Mouse (Mus musculus) limb, embryonic 12.5 days (tissue): Measurements from ENCODE around the gene Rbl2. TPM values are rescaled to one million over a fixed set of nuclear protein-coding genes. Genes with fewer than 3 reads are reported as not detected.

Experiments
- ATAC-seq: fragments of 200-750 bp; cut with Nextera tagmentation; 2 replicates; pipeline ENCODE4 v1.8.0; 2017; ENCODE audit warnings: low read depth, moderate TSS enrichment; ENCODE audit not compliant: insufficient number of reproducible peaks, insufficient read depth, low FRiP score, low TSS enrichment
- H3K27ac ChIP-seq: fragments of 300-500 bp; sonication (generic); 2 replicates; pipeline ENCODE4 v1.5.1; 2016; ENCODE audit warnings: mild to moderate bottlenecking, moderate library complexity
- H3K27me3 ChIP-seq: fragments of 300-500 bp; sonication (generic); 2 replicates; pipeline ENCODE4 v1.6.1; 2016; ENCODE audit warnings: mild to moderate bottlenecking, moderate library complexity
- H3K36me3 ChIP-seq: fragments of 300-500 bp; sonication (generic); 2 replicates; pipeline ENCODE4 v1.6.1; 2016; ENCODE audit warnings: mild to moderate bottlenecking, moderate library complexity
- H3K4me1 ChIP-seq: fragments of 300-500 bp; sonication (generic); replicated peaks from 2 replicates; pipeline ENCODE4 v1.6.1; 2016
- H3K4me2 ChIP-seq: fragments of 300-500 bp; sonication (generic); 2 replicates; pipeline ENCODE4 v1.6.1; 2016; ENCODE audit warnings: mild to moderate bottlenecking, moderate library complexity
- H3K4me3 ChIP-seq: fragments of 300-500 bp; sonication (generic); replicated peaks from 2 replicates; pipeline ENCODE4 v1.5.1; 2016; ENCODE audit warnings: mild to moderate bottlenecking
- H3K9ac ChIP-seq: fragments of 300-500 bp; sonication (generic); replicated peaks from 2 replicates; pipeline ENCODE4 v1.6.1; 2016; ENCODE audit warnings: mild to moderate bottlenecking, moderate library complexity
- H3K9me3 ChIP-seq: fragments of 300-500 bp; sonication (generic); 2 replicates; pipeline ENCODE4 v1.6.1; 2016; ENCODE audit warnings: mild to moderate bottlenecking, moderate library complexity
- WGBS: fragments of 180-500 bp; shearing (Covaris S2); methylation state at CpG from one replicate; pipeline ENCODE4 v1.1.7; 2016; 5-methylcytosine and 5-hydroxymethylcytosine counted together
- polyA plus RNA-seq: library from polyadenylated mRNA; unstranded; fragments of >200 nt; fragmentation: Nextera tagmentation; extraction: Ambion mirVana; gene quantifications from 2 replicates; pipeline ENCODE4 v1.2.1, GENCODE M21; 2016

Rbl2 gene
- polyA plus RNA-seq, 1 experiment from 2014 or later, result 12.1 TPM

DNA sequence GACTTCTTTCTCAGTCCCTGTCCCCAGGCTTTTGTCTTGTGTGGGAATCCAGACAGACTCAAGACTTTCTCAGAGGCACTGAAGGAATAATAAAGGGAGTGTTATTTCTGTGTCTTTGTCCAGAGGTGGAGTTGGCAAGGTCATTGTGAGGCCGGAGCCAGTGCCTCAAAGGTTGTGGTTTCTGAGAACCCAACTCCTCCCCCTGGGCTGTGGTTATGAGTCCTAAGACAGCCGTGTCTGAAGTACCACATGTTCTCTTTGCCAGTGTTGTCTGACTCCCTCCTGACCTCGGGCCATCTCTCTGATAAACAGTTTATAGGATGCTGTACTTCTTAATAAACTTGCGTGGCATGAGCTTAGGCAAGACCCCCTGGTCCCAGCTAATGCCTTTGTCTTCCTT lies 4.7 kb upstream of the Rbl2 start:
- Histone ChIP-seq H3K4me3 (no peak overlapping the region), H3K27me3 (no peaks in the 10 kb centered on the region), H3K9me3 (no peaks in the 10 kb centered on the region), H3K9ac (no peak overlapping the region), H3K4me1 (peaks cover 6% of the 10 kb centered on the region; the same call in 1 of the 2 replicates), H3K4me2 (no peak overlapping the region), H3K27ac (no peak overlapping the region), H3K36me3 (no peaks in the 10 kb centered on the region)
- 69% methylated on average over 4 of the region's 4 CpGs for WGBS
- ATAC-seq, result no peak

DNA sequence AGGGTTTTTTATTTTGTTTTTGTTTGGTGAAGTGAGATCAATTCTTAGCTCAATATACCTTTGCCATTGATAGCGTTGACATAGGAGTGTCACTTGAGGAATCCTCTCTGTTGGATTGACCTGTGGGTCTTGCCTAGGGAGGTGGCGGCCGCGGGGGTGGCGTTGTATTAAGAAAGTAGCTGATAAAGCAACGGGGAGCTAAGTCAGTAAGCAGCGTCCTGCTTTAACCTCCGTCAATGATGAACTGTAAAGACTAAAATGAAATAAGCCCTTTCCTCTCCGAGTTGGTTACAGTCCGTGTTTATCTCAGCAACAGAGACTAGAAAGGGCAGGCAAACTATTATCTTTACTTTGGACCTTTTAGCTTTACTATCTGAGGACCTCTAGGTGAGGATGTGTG lies 450 bp upstream of the Rbl2 start:
- 8% methylated on average over 10 of the region's 10 CpGs for WGBS
- H3K4me2 ChIP-seq, result peak overlapping the region; percentile 64
- no peaks in the 10 kb centered on the region for H3K27me3 ChIP-seq
- no peak overlapping the region for H3K27ac ChIP-seq
- H3K9ac ChIP-seq, result peak overlapping the region; percentile 78
- peak overlapping the region; percentile 93 for H3K4me3 ChIP-seq
- H3K36me3 ChIP-seq, result no peaks in the 10 kb centered on the region
- peaks cover 12% of the 10 kb centered on the region for H3K4me1 ChIP-seq
- ATAC-seq, result no peak
- H3K9me3 ChIP-seq, result no peaks in the 10 kb centered on the region

DNA sequence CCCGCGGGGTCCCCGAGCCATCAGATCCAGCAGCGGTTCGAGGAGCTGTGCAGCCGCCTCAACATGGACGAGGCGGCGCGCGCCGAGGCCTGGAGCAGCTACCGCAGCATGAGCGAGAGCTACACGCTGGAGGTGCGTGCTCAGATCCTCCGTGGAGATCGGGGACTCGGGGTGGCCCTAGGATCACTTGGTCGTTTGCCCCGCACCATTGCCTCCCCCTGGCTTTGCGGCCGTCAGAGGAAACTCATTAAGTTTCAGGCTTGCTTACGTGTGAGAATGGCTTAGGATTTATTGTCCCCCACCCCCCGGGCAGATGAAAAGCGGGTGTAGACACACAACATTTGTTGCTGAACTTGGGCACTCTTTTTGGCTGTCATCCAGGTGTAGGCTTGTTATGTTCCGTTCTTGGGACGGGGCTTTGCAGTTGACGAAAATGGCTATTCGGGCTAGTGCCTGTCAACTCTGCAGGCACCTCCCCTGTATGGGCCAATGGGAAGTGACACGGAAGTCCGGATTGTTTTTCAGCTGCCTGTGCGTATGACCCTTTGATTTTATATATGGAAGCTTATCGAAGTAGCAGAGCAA lies 510 bp downstream of the Rbl2 start:
- peak overlapping the region; percentile 71; the same call in 1 of the 2 replicates for H3K27ac ChIP-seq
- H3K27me3 ChIP-seq, result no peaks in the 10 kb centered on the region
- WGBS, result under 1% methylated on average over 34 of the region's 34 CpGs

DNA sequence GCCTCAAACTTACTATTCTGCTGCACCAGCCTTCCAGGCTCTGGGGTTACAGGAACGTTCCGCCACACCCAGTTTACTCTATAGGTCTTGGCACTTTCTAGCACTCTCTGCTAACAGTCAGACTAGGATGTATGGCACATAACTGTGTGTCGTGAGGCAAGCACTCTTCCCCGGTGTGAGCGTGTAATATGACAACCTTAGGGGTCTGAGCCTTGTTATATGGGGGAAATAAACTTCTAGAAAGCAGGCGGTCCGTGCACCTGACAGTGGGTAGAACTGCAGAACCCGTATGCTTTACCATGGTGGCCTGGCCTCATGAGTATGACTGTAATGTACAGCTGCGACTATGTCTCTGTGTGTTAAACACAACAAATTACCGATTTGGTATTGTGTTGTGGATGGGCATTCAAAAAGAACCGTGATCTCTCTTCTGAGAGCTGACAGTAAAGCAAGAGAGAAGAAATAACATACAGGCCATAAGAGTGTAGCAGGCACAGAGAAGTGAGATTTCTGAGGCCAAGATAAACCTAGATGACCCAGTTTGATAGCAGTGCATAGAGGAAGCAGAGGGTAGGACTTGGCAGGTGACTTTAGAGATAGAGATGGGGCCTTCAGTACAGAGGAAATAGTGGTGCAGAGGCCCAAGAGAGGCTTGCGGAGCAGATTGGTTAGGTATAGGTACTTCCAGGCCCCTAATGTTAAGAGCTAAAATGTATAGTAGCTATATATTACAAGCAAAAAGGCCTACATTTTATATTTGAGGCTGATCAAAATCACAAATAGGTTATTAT lies 7.4 kb downstream of the Rbl2 start:
- Histone ChIP-seq H3K4me1 (no peaks in the 10 kb centered on the region), H3K4me2 (no peak overlapping the region), H3K27me3 (no peaks in the 10 kb centered on the region), H3K4me3 (no peak overlapping the region), H3K27ac (no peak overlapping the region), H3K36me3 (peaks cover 28% of the 10 kb centered on the region), H3K9ac (no peak overlapping the region), H3K9me3 (no peaks in the 10 kb centered on the region)
- 89% methylated on average over 12 of the region's 12 CpGs for WGBS
- no peak for ATAC-seq

More for the DNA sequence above, 510 bp downstream of the Rbl2 start:
- H3K4me2 ChIP-seq, result peak overlapping the region; percentile 64
- peak overlapping the region; percentile 93 for H3K4me3 ChIP-seq
- peak; percentile 82 for ATAC-seq
- H3K36me3 ChIP-seq, result no peaks in the 10 kb centered on the region
- H3K9ac ChIP-seq, result peak overlapping the region; percentile 78
- H3K9me3 ChIP-seq, result no peaks in the 10 kb centered on the region
- peaks cover 12% of the 10 kb centered on the region for H3K4me1 ChIP-seq

DNA sequence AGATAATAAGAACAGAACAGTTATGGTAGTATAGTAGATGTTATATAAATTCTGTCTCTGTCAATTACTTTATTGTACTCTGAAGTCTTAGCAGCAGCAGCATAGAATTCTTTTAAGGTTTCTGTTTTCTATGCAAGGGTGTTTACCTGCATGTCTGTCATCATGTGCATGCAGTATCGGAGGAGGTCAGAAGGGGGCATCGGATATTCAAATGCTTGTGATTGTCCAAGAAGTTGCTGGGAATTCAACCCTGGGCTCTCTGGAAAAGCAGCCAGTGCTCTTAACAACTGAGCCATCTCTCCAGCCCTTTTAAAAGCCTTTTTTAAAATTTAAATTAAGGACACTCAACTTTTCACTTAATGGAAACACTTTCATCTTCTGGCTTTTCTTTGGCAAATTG lies 9.8 kb downstream of the Rbl2 start:
- peaks cover 41% of the 10 kb centered on the region for H3K36me3 ChIP-seq
- H3K4me1 ChIP-seq, result no peaks in the 10 kb centered on the region
- no peak overlapping the region for H3K4me2 ChIP-seq
- no peaks in the 10 kb centered on the region for H3K9me3 ChIP-seq
- no peaks in the 10 kb centered on the region for H3K27me3 ChIP-seq
- no peak overlapping the region for H3K9ac ChIP-seq
- no peak for ATAC-seq
- no peak overlapping the region for H3K27ac ChIP-seq
- WGBS, result 93% methylated on average over 2 of the region's 2 CpGs
- H3K4me3 ChIP-seq, result no peak overlapping the region

DNA sequence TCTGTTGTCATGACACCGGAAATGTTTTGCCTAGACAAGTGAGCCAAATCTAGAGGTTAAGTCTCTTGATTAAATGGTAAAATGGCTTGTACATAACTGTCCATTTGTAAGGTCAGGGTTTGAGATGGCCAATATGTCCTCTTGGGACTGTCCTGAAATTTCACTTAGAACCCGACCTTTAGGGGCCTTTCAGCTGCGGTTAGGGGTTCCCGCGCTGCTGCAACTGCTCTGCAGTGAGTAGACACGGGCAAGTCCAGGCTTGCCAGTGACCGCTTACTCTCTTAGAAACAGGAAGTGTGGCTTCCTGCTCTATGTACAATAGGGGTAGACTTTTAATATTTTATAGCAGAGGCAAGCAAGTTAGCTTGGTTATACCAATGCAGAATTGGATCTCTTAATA lies 12.1 kb downstream of the Rbl2 start:
- H3K9ac ChIP-seq, result no peak overlapping the region
- H3K36me3 ChIP-seq, result peaks cover 51% of the 10 kb centered on the region
- no peak overlapping the region for H3K4me3 ChIP-seq
- no peak overlapping the region for H3K27ac ChIP-seq
- no peak for ATAC-seq
- no peaks in the 10 kb centered on the region for H3K4me1 ChIP-seq
- no peak overlapping the region for H3K4me2 ChIP-seq
- H3K27me3 ChIP-seq, result no peaks in the 10 kb centered on the region
- 82% methylated on average over 7 of the region's 7 CpGs for WGBS
- no peaks in the 10 kb centered on the region for H3K9me3 ChIP-seq

DNA sequence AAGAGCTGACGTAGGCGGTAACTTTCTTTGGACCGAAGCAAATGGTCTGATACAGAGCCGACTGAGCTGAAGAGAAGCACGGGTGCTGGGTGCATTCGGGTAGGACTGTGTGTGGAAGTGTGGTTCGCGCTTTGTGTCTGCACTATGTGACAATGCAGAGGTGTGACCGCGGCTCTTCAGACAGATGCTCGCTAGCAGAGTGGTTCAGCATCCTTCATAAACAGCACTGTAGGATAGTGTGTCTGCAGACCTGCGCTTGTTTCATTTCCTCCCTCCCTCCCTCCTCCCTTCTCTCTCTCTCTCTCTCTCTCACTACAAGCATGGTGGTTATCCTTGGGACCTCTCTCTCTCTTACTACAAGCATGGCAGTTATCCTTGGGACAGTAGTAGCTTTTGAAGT lies 12.6 kb downstream of the Rbl2 start:
- ATAC-seq, result no peak
- WGBS, result 88% methylated on average over 12 of the region's 12 CpGs
- no peak overlapping the region for H3K9ac ChIP-seq
- no peak overlapping the region for H3K4me3 ChIP-seq
- H3K27ac ChIP-seq, result no peak overlapping the region
- no peaks in the 10 kb centered on the region for H3K9me3 ChIP-seq
- H3K27me3 ChIP-seq, result no peaks in the 10 kb centered on the region
- H3K4me2 ChIP-seq, result no peak overlapping the region
- H3K36me3 ChIP-seq, result peaks cover 54% of the 10 kb centered on the region
- H3K4me1 ChIP-seq, result no peaks in the 10 kb centered on the region

DNA sequence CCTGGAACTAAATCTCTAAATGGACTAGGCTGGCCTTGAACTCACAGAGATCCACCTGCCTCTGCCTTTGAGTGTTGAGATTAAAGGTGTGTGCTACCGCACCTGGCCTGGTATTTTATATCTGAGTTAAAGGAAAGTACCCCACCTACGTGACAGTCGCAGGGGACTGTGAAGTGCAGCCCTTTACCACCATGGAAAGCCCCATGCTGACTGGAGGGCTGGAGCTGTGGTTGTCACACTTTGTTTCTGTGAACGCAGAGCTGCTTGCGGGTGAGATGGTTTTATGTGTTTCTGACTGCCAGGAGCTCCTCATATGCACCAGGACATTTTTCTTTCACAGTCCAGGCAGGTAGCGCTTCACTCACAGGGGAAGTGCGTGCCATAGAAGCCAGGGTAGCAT lies 18.6 kb downstream of the Rbl2 start:
- H3K27ac ChIP-seq, result no peak overlapping the region
- H3K9ac ChIP-seq, result no peak overlapping the region
- H3K27me3 ChIP-seq, result no peaks in the 10 kb centered on the region
- no peaks in the 10 kb centered on the region for H3K4me1 ChIP-seq
- no peak for ATAC-seq
- no peak overlapping the region for H3K4me3 ChIP-seq
- no peaks in the 10 kb centered on the region for H3K9me3 ChIP-seq
- 91% methylated on average over 7 of the region's 7 CpGs for WGBS
- no peak overlapping the region for H3K4me2 ChIP-seq
- H3K36me3 ChIP-seq, result peaks cover 58% of the 10 kb centered on the region

DNA sequence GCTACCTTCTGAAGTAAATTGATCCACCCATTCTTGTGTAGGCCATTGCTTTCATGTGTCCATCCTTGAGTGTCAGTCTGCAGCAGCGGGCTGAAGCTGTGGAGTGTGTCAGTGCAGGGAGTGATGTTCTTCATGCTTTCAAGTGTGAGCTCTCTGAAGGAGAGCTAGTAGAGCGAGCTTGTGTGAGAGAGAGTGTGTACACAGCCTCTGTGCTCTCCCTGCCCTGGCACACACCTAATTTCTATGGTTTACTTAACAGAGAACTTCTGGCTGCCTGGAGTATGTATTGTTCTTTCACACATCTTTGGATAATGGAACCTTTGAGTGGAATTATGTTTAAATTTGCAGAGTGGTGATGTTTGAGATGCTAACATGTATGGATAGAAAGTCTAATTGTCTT lies 19.7 kb downstream of the Rbl2 start:
- H3K4me3 ChIP-seq, result no peak overlapping the region
- WGBS, result 94% methylated on average over 2 of the region's 2 CpGs
- H3K27me3 ChIP-seq, result no peaks in the 10 kb centered on the region
- ATAC-seq, result no peak
- H3K9ac ChIP-seq, result no peak overlapping the region
- no peaks in the 10 kb centered on the region for H3K9me3 ChIP-seq
- H3K4me2 ChIP-seq, result no peak overlapping the region
- H3K36me3 ChIP-seq, result peaks cover 53% of the 10 kb centered on the region
- H3K27ac ChIP-seq, result no peak overlapping the region
- no peaks in the 10 kb centered on the region for H3K4me1 ChIP-seq

DNA sequence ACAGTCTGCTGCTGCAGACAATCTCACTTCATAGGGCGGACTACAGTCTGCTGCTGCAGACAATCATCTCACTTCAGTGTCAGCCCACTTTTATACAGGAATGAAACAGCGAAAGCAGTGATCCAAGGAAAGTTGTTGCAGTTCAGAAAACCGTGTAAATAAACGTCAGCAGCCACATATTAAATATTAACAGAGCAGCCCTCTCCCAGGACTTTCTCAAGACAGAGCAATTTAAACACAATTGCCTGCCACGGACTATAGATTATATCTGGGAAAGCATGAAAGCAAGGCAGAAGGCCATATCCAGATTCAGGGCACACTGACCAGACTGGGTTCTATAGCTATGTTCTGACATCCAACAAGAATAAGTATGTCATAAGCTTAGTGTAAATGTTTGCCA lies 24.3 kb downstream of the Rbl2 start:
- Histone ChIP-seq H3K9me3 (no peaks in the 10 kb centered on the region), H3K27ac (no peak overlapping the region), H3K4me2 (no peak overlapping the region), H3K9ac (no peak overlapping the region), H3K36me3 (peaks cover 51% of the 10 kb centered on the region), H3K4me1 (no peaks in the 10 kb centered on the region), H3K27me3 (no peaks in the 10 kb centered on the region), H3K4me3 (no peak overlapping the region)
- 86% methylated on average over 5 of the region's 5 CpGs for WGBS
- no peak for ATAC-seq

DNA sequence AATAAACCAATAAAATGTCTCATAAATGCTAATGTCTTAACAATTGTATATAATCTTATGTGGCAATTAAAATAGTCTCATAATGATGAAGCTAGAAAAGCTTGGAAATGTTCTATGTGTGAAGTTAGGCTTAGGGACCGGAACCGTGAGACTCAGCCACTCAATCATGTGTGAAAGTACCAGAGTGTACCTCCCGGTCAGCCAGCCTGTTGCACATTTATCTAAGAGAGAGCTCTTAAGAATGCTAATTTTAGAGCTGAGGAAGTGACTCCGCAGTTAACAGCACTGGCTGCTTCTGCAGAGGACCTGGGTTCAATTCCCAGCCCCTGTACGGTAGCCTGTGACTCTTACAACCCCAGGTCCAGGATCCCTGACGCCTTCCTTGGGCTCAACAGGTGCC lies 28.2 kb downstream of the Rbl2 start:
- peaks cover 43% of the 10 kb centered on the region for H3K36me3 ChIP-seq
- H3K9ac ChIP-seq, result no peak overlapping the region
- no peak overlapping the region for H3K4me2 ChIP-seq
- ATAC-seq, result no peak
- H3K27me3 ChIP-seq, result no peaks in the 10 kb centered on the region
- H3K9me3 ChIP-seq, result no peaks in the 10 kb centered on the region
- whole genome bisulfite sequencing, result 95% methylated on average over 6 of the region's 6 CpGs
- H3K4me1 ChIP-seq, result no peaks in the 10 kb centered on the region
- H3K4me3 ChIP-seq, result no peak overlapping the region
- no peak overlapping the region for H3K27ac ChIP-seq

DNA sequence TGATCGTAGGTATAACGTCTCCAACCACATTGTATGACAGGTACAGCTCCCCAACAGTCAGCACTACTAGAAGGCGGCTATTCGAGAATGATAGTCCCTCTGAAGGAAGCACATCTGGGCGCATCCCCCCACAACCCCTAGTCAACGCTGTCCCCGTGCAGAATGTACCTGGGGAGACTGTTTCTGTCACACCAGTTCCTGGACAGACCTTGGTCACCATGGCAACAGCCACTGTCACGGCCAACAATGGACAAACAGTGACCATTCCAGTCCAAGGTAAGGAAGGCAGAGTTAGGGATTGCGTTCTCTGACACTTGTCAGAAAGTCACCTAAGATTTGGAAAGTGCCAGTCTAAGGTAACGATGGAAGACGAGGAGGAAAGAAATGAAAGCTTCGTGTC lies 36.4 kb downstream of the Rbl2 start:
- no peaks in the 10 kb centered on the region for H3K27me3 ChIP-seq
- ATAC-seq, result no peak
- H3K27ac ChIP-seq, result no peak overlapping the region
- H3K9me3 ChIP-seq, result no peaks in the 10 kb centered on the region
- H3K9ac ChIP-seq, result no peak overlapping the region
- H3K4me3 ChIP-seq, result no peak overlapping the region
- 89% methylated on average over 12 of the region's 12 CpGs for WGBS
- no peaks in the 10 kb centered on the region for H3K4me1 ChIP-seq
- H3K36me3 ChIP-seq, result peaks cover 44% of the 10 kb centered on the region
- no peak overlapping the region for H3K4me2 ChIP-seq
